Mouse (Mus musculus): ENCODE measurements at regions not wholly inside any gene's neighbourhood (a gene's known extent, or its start where the extent isn't known, plus 50 kb on each side); places are given as distances from the start of the nearest gene placed in this dataset.

DNA sequence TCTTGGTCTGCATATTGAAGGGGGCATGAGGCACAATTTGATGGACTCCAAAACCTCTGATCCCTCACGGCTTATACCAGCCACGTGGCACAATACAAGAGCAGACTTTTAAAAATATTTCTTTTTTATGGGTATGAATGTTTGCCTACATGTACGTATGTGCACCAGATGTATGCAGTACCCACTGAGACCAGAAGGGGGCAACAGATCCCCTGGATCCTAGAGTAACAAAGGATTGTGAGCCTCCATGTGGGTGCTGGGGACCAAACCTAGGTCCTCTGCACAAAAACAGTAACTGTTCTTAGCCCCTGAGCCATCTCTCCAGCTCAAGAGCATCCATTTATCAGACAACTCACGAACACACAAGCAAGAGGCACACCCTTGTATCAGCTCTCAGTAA is 121.5 kb downstream of the Katnal1 start:
- TF ChIP-seq POLR2A (IDR thresholded peaks at IDR 0.05; ENCODE audit: control insufficient read depth, extremely low read depth, insufficient read depth, low read length, poor library complexity) = no peak
- no peak for TF ChIP-seq CTCF (IDR thresholded peaks at IDR 0.05; ENCODE audit: borderline replicate concordance, control insufficient read depth, extremely low read depth, insufficient read depth, low read length, poor library complexity)

Measured in thymus, adult 2 months (tissue).